Mouse (Mus musculus) testis, adult 10 weeks (tissue): ENCODE data around the gene Aph1a. TPM values are rescaled to one million over a fixed set of nuclear protein-coding genes. Genes with fewer than 3 reads are reported as not detected.

Experiments used
- polyA plus RNA-seq: library from polyadenylated mRNA; stranded (reverse); fragments of 350-450 nt; fragmentation: Illumina TruSeq; extraction: RNeasy Lipid Tissue Mini Kit (QIAGEN cat#74804); gene quantifications from one replicate; pipeline ENCODE4 v1.2.3, GENCODE M21; 2014; ENCODE audit warnings: low read depth, low replicate concordance

The Aph1a gene
- polyA plus RNA-seq: 3.9 TPM

DNA sequence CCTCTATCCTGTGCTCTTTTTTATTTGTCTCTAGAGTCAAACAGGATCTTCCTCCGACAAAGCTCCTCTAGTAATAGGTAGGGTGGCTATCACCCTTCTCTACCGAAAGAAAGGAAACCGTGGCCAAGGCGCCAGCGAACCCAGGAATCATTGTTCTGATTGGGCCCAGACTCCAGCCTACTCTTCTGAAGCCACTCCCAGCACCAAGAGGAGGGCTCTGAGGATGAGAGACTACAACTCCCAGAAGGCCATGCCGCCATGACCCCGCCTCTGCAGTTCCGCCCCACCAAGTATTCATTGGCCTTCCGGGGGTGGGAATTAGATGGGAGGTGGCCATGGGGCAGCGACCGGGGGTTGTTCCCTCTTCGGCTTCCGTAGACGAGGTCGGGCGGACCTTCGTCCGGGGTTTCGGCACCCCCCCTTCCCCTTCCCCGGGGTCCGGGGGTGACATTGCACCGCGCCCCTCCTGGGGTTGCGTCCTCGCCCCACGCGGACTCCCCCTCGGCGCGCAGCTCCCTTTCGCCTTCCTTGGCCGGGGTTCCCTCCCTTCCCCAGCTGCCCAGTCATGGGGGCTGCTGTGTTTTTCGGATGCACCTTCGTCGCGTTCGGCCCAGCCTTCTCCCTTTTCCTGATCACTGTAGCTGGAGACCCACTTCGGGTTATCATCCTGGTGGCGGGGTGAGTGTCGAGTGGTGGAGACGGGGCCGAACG is at the start of gene Aph1a:
TSS of gene Aph1a (plus strand) at position 364 of the 711 bp plus-strand sequence.

DNA sequence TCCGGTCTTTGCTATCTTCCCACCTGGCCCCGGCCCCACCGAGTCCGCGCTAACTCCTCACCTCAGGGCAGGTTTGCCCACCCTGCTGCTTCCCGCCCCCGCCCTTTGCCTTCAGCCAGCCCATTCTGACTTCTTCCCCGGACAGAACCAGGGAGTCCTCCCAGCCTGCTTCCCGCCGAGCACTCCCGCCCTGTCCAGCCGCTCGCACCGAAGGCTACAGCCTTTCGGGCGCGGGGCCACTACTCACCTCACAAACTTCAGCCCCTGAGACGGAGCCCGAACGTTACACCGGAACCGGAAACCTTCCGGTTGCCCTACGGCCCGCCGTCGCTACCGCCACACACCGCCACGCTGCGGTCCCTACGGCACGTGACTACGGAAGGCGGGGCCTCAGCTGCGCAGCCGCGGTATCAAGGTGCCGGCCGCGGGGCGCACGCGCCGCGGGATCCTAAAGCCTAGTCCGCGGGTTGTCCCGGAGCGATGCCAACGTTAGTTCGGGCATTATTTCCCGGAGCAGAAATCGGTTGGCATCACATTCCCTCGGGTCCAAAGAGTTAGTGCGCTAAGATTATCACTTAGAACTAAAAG is 38.2 kb upstream of the Aph1a start, which contains the start of gene Prpf3:
TSS of gene Prpf3 (minus strand) at position 384 of the 588 bp plus-strand sequence.

DNA sequence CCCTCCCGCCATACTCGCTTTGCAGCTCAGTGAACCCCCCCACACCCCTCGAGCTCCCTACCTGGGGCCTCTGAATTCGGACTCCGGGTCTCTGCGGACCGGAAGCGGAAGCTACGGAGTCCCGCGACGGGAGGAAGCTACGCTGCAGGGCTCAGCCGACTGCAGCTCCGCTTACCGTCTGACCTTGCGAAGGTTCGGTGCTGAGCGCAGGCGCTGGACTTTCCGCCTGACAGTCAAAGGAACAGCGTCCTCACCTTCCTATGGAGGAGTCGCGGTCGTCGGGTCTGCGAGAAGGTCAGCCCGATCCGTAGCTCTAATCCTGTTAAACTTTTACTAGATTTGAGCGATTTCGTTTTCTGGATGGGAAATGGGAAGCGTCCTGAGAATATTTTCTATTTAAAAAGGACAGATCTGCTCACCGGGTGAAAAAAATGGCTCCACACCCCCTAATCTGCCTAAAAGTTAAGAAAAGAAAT is 22.3 kb upstream of the Aph1a start, which contains the start of gene Mrps21:
TSS of gene Mrps21 (minus strand) at position 128 of the 476 bp plus-strand sequence.

DNA sequence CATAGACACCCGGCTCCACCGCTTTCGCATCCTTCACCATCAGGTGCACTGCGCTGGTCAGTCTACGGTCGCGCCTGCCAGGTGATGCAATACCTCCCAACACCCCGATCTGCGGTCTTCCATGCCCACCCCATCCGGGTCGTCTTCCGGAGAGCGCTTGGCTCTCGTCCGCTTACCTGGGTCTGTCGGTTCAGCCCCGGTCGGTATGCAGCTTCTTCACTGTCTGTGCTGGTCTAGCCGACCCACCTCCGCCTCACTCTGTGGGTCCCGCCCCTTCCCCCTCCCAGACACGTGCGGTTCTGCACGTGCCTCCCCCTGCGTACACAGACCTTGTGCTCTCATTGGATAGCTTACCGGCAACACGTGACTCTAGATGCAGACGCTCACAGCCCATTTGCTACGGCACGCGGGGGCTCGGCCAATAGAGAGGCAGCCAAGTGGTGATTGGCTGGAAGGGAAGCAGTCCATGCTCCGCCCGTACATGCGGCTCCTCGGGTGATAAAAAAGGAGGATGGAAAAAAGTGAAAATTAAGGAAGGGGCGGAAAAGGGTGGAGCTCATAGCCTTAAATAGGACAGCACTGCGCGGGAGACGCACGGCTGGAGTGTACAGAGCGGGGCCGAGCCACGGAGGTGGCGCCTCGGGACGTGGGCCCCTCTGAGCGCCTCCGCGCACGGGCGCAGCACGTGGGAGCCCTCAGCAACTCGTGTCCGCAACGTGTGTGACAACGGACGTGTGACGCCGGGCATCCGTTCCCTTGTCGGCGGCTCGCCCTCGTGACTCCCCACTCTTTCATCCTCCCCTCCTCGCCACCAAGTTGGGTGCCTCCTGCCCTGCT is 11.6 kb upstream of the Aph1a start, which contains the start of gene Ciart:
TSS of gene Ciart (minus strand) at position 273 of the 837 bp plus-strand sequence.

DNA sequence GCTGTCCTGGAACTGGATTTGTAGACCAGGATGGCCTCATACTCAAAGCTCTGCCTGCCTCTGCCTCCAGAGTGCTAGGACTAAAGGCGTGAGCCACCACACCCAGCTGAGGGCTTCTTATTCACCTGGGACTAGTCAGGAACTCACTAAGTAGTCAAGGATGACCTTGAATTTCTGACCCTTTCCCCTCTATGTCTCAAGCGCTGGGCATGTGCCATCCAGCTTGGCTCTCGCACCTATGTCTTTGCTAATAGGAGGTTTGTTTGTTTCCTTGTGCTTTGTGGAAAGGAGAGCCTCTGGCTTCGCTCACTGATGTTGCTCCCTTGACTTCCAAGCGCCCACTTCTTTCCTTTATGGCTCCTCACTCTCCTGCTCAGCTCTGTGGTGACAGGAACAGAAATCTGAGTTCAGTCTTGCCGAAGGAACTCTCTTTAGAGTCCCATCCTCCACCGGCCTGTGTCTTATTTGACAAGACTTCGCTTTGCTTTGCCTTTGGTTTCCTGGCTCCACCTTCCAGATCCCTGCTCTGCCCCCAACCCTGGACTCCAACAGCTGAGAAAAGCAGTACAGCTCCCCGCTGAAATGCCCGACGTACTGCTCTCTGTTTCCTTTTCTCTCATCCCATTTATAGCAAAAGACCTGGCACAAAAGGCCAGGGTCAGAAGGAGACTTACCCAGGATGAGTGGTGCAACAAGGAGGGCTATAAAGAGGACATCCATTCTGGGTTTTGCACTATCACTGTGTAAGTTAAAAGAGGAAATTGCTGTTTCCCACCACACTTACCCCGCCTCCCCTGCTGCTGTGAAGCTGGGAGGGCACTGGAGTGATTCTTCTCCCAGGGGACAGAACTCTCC is 2.3 kb upstream of the Aph1a start, which contains the start of gene BC028528:
TSS of gene BC028528 (minus strand) at position 795 of the 855 bp plus-strand sequence.

DNA sequence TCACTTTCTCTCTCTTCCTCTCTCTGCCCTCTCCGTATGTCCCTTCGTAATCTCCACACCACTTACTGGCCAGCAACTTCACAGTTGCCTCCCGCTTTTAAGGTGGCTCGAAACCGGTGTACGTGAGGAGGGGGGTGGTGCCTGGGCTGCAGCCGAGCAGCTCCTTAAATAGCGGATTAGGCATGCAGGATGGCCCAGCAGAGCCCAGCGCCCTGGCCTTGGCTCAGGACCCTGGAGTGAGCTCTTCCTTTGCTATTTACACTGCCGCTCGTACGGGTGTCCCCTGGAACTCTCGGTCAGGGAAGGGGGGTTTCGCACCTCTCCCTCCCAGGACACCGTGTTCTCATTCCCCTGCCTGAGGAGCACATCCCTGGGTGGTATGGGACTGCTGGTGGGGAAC is 10.8 kb downstream of the Aph1a start, which contains the start of gene Car14:
TSS of gene Car14 (minus strand) at position 124 of the 400 bp plus-strand sequence.

DNA sequence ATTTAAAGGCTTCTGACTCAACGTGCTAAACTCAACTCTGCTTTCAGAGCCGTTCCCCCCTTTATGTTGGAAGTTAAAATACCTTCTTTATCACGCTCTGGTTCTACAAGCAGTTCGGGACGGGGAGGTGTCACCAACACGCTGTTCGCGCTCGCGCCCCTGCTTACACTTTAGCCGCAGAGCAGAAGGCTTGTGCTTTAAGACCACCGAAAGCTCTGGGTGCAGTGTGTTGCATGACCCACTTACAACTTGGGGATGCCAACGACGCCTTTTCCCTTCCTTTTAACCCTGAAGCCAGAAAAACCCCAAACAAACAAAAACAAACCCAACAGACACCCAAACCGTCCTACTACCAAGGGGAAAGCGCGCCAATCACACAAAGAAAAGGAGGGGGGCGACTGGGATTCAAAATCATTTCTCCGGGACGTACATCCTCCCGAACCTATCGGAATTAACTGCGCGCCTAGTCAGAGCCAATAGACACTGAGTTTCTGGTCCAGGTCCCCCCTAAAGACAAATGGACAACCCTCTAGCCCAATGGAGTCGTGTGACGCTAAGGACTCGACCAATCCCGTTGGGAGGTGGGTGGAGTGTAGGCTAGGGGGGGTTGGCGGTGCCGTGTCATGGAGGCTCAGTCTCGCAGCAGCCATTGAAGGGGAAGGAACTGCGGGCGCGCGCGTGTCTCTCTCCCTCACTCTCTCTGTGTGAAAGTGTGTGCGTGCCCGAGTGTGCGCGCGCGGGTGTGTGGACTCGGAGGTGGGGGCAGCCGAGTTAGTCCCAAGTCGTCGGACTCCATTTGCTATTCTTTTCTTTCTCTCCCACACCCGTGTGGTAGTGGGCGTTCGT is 35.1 kb downstream of the Aph1a start, which contains the start of gene Anp32e:
TSS of gene Anp32e (plus strand) at position 589 of the 846 bp plus-strand sequence.

Other genes starting within 250 kb of the Aph1a start
- 72.5 TPM for gene Mcl1, start 235.2 kb upstream of the Aph1a start, polyA plus RNA-seq
- 0.08 TPM for gene Adamtsl4, start 206.1 kb upstream of the Aph1a start, polyA plus RNA-seq
- 0.95 TPM for gene Ecm1, start 154.4 kb upstream of the Aph1a start, polyA plus RNA-seq
- 12.8 TPM for gene Tars2, start 133.8 kb upstream of the Aph1a start, polyA plus RNA-seq
- gene Rprd2, start 75.1 kb upstream of the Aph1a start, polyA plus RNA-seq: 29.8 TPM
- gene Prpf3, start 38.1 kb upstream of the Aph1a start, polyA plus RNA-seq: 39.6 TPM
- gene Mrps21, start 22.4 kb upstream of the Aph1a start, polyA plus RNA-seq: 11.8 TPM
- gene Ciart, start 11.7 kb upstream of the Aph1a start, polyA plus RNA-seq: 4.8 TPM
- gene BC028528, start 2.0 kb upstream of the Aph1a start, polyA plus RNA-seq: 7.3 TPM
- 1.8 TPM for gene Car14, start 10.7 kb downstream of the Aph1a start, polyA plus RNA-seq
- gene Anp32e, start 35.3 kb downstream of the Aph1a start, polyA plus RNA-seq: 34.5 TPM
- 8.6 TPM for gene Plekho1, start 102.0 kb downstream of the Aph1a start, polyA plus RNA-seq
- gene Vps45, start 164.5 kb downstream of the Aph1a start, polyA plus RNA-seq: 15.0 TPM
- 27.4 TPM for gene Otud7b, start 210.6 kb downstream of the Aph1a start, polyA plus RNA-seq